Mouse (Mus musculus) ES-Bruce4 (cell line): ENCODE data around the gene Stab2.

ENCODE experiments used
- CTCF ChIP-seq: IDR thresholded peaks from one replicate; pipeline ENCODE4 v1.8.1; 2011; ENCODE audit warnings: low read depth, low read length
- EP300 ChIP-seq: IDR thresholded peaks from 2 replicates; pipeline ENCODE4 v1.6.1; 2011; ENCODE audit warnings: low read depth, low read length; ENCODE audit not compliant: insufficient read depth
- POLR2A ChIP-seq: IDR thresholded peaks from one replicate; pipeline ENCODE4 v1.8.1; 2011; ENCODE audit warnings: low read length; ENCODE audit not compliant: insufficient read depth

GRCm38 (mm10) chr10:86872121-86872520 lies 135.7 kb downstream of the Stab2 start:
- TF ChIP-seq CTCF (no peak), POLR2A (no peak), EP300 (no peak)
